Mouse (Mus musculus) forelimb bud, embryonic 11.5 days (tissue): ENCODE results near the gene Obsl1.

Experiments used
- DNase-seq: peaks from one replicate; pipeline ENCODE4 v3.0.0-alpha.2; 2012; ENCODE audit warnings: low read depth, low spot score

Gene Obsl1

DNA sequence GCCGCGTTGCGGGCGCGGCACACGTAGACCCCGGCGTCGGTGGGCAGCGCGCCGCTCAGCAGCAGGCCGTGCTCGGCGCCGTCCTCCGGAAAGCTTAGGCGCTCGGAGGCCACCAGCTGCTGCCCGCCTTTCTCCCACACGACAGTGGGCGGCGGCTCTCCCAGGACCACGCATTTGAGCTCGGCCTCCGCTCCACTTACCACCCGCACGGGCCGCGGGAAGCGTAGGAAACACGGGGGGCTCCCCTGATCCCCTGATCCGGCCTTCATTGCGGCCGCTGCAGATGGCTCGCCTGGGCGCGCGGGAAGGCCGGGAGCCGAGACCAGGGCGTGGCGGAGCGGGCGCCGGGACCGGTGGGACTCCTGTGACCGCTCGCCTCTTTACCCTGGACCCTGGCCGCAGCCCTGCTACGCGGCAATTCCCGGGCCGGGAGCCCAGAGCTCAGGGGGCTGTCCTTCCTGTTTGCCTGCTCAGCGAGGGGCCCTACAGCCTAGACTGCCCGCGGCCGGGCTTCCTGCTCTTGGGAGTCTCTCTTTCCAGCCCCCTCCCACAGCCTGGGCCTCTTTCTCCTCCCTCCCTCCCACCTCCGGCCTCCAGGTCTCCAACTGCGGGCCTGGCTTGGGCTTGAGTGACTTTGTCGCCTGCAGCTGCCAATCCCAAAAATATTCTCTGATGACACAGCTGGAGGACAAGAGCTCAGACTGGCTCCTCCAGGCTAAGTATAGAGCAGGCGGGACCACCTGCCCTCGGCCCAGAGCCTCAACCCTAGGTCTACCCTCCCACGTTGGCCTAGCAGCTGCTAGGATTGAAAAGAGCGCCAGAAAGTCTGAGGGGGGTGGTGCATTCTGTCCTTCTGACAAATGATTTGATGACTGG is at the start of gene Obsl1:
TSS of gene Obsl1 (minus strand) at position 497 of the 876 bp plus-strand sequence.
- DNase-seq: peak; percentile 86

- no peak for DNase-seq
These were observed 49.4 kb upstream of the Obsl1 start for GRCm38 (mm10) chr1:75555680-75556079.

DNA sequence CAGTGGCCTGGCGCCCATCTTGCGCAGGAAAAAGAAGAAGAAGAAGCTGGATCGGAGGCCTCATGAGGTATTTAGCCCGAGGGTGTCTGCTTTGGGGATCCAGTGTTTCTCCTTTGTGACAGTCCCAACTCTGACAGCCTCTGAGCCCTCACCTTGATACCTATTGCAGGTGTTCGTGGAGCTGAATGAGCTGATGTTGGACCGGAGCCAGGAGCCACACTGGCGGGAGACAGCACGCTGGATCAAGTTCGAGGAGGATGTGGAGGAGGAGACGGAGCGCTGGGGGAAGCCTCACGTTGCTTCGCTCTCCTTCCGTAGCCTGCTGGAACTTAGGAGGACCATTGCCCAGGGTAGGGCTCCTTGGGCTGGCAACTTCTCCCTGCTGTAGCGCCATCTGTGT is 44.3 kb upstream of the Obsl1 start:
- no peak for DNase-seq

GRCm38 (mm10) chr1:75549289-75550279 is 43.3 kb upstream of the Obsl1 start:
- no peak for DNase-seq

GRCm38 (mm10) chr1:75548871-75549270 is 42.6 kb upstream of the Obsl1 start:
- DNase-seq: no peak

GRCm38 (mm10) chr1:75548083-75548482 is 41.8 kb upstream of the Obsl1 start:
- DNase-seq: no peak

DNA sequence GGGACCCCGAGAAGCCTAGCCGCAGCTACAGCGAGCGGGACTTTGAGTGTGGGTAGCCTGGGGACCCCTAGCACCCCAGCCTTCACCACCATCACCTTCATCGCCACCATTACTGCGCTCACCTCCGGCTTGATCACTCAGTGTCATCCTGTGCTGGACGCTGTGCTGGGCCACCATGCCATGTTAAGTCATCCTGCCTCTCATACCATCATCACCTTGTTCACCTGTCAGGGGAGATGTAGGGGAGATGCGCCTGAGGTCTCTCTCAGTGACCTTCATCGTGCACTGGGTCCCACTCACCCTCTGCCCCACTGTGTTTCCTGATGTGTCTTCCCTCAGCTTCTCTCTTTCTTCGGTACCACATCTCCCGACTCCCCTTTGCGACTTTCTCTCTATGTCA is 41.1 kb upstream of the Obsl1 start:
- no peak for DNase-seq

GRCm38 (mm10) chr1:75545965-75546956 is 40.0 kb upstream of the Obsl1 start, which contains the start of gene Slc4a3:
TSS of gene Slc4a3 (plus strand) at chr1:75546266.
- peak; percentile 48 for DNase-seq

DNA sequence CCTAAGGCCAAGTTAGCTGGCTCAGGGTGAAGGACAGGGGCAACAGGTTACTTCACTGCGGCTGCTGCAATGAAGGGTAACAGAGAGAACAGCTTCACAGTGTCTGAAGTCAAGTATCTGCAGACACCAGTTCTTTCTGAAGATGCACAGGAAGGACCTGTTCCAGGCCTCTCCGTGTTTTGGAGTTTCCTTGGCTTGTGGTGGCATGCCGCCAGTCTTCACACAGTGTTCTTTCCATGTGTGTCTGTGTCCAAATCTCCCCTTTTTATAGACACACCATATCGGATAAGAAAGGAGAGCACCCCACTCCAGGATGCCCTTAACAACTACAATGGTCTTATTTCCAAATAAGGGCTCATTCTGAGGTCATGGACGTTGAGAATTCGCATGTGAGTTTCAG is 38.1 kb upstream of the Obsl1 start:
- no peak for DNase-seq

GRCm38 (mm10) chr1:75541496-75541895 is 35.2 kb upstream of the Obsl1 start:
- DNase-seq: no peak

- no peak for DNase-seq
These were observed 32.4 kb upstream of the Obsl1 start for GRCm38 (mm10) chr1:75538597-75539190.

- DNase-seq: no peak
These were observed 31.3 kb upstream of the Obsl1 start for GRCm38 (mm10) chr1:75537587-75537986.

DNA sequence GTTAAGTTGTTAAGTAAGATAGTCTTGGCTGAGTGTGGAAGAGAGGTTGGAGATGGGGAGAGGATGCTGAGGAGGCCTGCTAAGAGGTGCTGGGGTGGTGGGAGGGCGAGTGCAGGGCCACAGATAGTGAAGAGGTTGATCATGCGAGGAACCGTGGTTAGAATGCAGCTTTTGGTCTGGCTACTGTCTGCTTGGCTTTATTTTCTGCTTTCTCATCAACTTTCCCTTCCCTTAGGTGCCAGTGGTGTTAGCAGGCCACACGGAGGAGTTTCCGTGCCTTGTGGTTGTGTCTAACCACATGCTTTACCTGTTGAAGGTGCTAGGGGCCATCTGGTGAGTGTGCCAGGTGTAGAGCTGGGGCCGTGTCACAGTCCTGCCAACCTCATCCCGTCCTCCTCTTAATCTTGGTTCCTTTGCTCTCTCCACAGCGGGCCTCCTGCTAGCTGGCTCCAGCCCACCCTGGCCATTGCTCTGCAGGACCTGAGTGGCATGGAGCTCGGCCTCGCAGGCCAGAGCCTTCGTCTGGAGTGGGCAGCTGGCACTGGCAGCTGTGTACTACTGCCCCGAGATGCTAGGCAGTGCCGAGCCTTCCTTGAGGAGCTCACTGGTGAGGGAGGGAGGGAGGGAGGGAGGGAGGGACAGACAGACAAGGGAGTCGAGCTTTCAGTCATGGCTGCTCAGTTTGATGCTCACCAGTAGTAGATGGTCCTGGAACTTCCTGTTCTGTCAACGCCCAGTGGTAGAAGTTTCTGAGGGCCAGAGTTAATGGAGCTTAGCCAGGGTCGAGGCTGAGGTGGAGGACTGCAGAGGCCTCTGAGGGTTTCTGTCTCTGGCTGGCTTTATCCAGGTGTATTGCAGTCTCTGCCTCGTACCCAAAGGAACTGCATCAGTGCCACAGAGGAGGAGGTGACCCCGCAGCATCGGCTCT is 27.3 kb upstream of the Obsl1 start:
- no peak for DNase-seq

- no peak for DNase-seq
These were observed 26.3 kb upstream of the Obsl1 start for GRCm38 (mm10) chr1:75532280-75533172.

DNA sequence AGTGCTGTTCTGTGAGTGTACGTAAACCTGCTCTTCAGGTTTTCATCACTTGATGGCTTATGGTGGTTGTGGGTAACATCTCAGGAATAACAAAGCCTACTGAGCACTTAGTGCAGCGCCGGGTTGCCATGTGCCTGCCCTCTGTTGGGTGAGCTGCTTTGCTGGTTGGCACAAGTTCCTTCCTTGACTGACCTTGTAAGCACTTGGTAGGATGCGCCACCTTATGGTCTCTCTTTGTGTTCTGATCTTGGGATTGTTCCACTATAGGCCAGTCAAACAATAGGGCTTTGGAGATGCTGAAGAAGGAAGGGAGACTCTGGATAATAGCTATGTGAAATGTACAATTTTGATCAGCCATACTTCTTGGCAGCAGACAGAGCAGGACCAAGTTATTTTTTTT is 24.3 kb upstream of the Obsl1 start:
- DNase-seq: no peak

DNA sequence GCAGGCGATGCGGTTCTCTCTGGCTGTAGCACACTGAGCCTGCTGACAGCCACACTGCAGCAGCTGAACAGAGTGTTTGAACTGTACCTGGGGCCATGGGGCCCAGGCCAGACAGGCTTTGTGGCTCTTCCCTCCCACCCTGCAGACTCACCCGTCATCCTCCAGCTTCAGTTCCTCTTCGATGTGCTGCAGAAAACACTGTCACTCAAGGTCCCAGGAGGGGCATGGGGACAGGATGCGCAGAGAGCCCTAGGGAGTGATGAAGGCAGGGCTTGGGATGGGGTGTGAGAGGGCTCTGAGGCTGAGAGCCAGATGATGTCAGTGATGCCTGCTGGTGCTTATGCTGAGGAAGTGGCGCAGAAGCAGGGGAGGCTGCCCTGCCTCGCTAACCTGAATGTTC is 18.4 kb upstream of the Obsl1 start:
- no peak for DNase-seq

GRCm38 (mm10) chr1:75521321-75522031 is 15.2 kb upstream of the Obsl1 start, which contains the start of gene Stk11ip:
TSS of gene Stk11ip (plus strand) at chr1:75521529.
- DNase-seq: peak; percentile 94

DNA sequence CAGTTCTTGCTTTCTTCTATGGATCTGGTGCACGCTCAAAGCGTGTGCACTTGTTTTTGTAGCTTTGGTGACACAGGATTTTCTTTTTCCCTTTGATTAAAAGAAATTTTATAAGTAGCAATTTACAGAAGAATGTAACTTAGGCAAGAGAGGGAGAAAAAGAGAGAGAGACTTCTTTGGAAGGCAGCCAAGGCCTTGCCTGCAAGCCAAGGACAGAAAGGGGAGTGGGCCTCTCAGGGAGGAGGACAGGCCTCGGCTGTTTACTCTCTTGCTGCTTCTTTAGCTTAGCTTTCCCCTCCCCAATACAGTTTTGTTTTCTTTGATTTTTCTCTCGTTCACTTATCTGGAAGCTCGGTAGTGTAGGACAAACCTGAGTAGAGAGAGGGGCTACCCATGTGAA is 13.3 kb upstream of the Obsl1 start:
- DNase-seq: no peak
